Mouse (Mus musculus): Measurements from ENCODE around the gene Stab2. TPM values are rescaled to one million over a fixed set of nuclear protein-coding genes. Genes with fewer than 3 reads are reported as not detected.

The Stab2 gene
- total RNA-seq, 2 experiments from 2014 or later, result 2.0 to 2.1 TPM

GRCm38 (mm10) chr10:86915595-86915994 is 92.2 kb downstream of the Stab2 start:
- no peak for ATAC-seq (replicated peaks; ENCODE audit: low FRiP score, poor library complexity, severe bottlenecking)

- no peak for ATAC-seq (replicated peaks; ENCODE audit: low FRiP score, poor library complexity, severe bottlenecking)
Observed at GRCm38 (mm10) chr10:86908562-86908961, 99.3 kb downstream of the Stab2 start.

- ATAC-seq (replicated peaks; ENCODE audit: low FRiP score, poor library complexity, severe bottlenecking), result no peak
Observed at GRCm38 (mm10) chr10:86907043-86907442, 100.8 kb downstream of the Stab2 start.

- no peak for ATAC-seq (replicated peaks; ENCODE audit: low FRiP score, poor library complexity, severe bottlenecking)
Observed at GRCm38 (mm10) chr10:86895531-86895930, 112.3 kb downstream of the Stab2 start.

- no peak for ATAC-seq (replicated peaks; ENCODE audit: low FRiP score, poor library complexity, severe bottlenecking)
Observed at GRCm38 (mm10) chr10:86891066-86891465, 116.8 kb downstream of the Stab2 start.

- ATAC-seq (replicated peaks; ENCODE audit: low FRiP score, poor library complexity, severe bottlenecking), result no peak
Observed at GRCm38 (mm10) chr10:86890166-86890930, 117.5 kb downstream of the Stab2 start.

- no peak for ATAC-seq (replicated peaks; ENCODE audit: low FRiP score, poor library complexity, severe bottlenecking)
Observed at GRCm38 (mm10) chr10:86889440-86889839, 118.4 kb downstream of the Stab2 start.

- no peak for ATAC-seq (replicated peaks; ENCODE audit: low FRiP score, poor library complexity, severe bottlenecking)
Observed at GRCm38 (mm10) chr10:86886434-86886833, 121.4 kb downstream of the Stab2 start.

- ATAC-seq (replicated peaks; ENCODE audit: low FRiP score, poor library complexity, severe bottlenecking), result no peak
Observed at GRCm38 (mm10) chr10:86881448-86881847, 126.4 kb downstream of the Stab2 start.

GRCm38 (mm10) chr10:86880071-86880806 is 127.6 kb downstream of the Stab2 start:
- no peak for ATAC-seq (replicated peaks; ENCODE audit: low FRiP score, poor library complexity, severe bottlenecking)

GRCm38 (mm10) chr10:86878721-86879120 is 129.1 kb downstream of the Stab2 start:
- ATAC-seq (replicated peaks; ENCODE audit: low FRiP score, poor library complexity, severe bottlenecking), result no peak

- ATAC-seq (replicated peaks; ENCODE audit: low FRiP score, poor library complexity, severe bottlenecking), result no peak
Observed at GRCm38 (mm10) chr10:86872591-86872990, 135.2 kb downstream of the Stab2 start.

- ATAC-seq (replicated peaks; ENCODE audit: low FRiP score, poor library complexity, severe bottlenecking), result no peak
Observed at GRCm38 (mm10) chr10:86872121-86872520, 135.7 kb downstream of the Stab2 start.

- peak; percentile 60; the same call in 1 of the 2 replicates for ATAC-seq (replicated peaks; ENCODE audit: low FRiP score, poor library complexity, severe bottlenecking)
Observed at GRCm38 (mm10) chr10:86863429-86863828, 144.4 kb downstream of the Stab2 start.

GRCm38 (mm10) chr10:86862496-86862895 is 145.3 kb downstream of the Stab2 start:
- ATAC-seq (replicated peaks; ENCODE audit: low FRiP score, poor library complexity, severe bottlenecking), result no peak

- ATAC-seq (replicated peaks; ENCODE audit: low FRiP score, poor library complexity, severe bottlenecking), result no peak
Observed at GRCm38 (mm10) chr10:86860396-86860795, 147.4 kb downstream of the Stab2 start.

GRCm38 (mm10) chr10:86853433-86853832 is 154.4 kb downstream of the Stab2 start:
- ATAC-seq (replicated peaks; ENCODE audit: low FRiP score, poor library complexity, severe bottlenecking), result no peak

- ATAC-seq (replicated peaks; ENCODE audit: low FRiP score, poor library complexity, severe bottlenecking), result no peak
Observed at GRCm38 (mm10) chr10:86852160-86852559, 155.7 kb downstream of the Stab2 start.

GRCm38 (mm10) chr10:86849508-86849907 is 158.3 kb downstream of the Stab2 start:
- ATAC-seq (replicated peaks; ENCODE audit: low FRiP score, poor library complexity, severe bottlenecking), result no peak

GRCm38 (mm10) chr10:86849087-86849486 is 158.7 kb downstream of the Stab2 start:
- no peak for ATAC-seq (replicated peaks; ENCODE audit: low FRiP score, poor library complexity, severe bottlenecking)

- ATAC-seq (replicated peaks; ENCODE audit: low FRiP score, poor library complexity, severe bottlenecking), result no peak
Observed at GRCm38 (mm10) chr10:86846926-86847467, 160.8 kb downstream of the Stab2 start.
